Mouse (Mus musculus): ENCODE results near the gene Dscam.

Gene Dscam

GRCm38 (mm10) chr16:97017171-97017738 is 153.3 kb downstream of the Dscam start:
- no peak for DNase-seq (ENCODE audit: low spot score in 2 of 2)

DNA sequence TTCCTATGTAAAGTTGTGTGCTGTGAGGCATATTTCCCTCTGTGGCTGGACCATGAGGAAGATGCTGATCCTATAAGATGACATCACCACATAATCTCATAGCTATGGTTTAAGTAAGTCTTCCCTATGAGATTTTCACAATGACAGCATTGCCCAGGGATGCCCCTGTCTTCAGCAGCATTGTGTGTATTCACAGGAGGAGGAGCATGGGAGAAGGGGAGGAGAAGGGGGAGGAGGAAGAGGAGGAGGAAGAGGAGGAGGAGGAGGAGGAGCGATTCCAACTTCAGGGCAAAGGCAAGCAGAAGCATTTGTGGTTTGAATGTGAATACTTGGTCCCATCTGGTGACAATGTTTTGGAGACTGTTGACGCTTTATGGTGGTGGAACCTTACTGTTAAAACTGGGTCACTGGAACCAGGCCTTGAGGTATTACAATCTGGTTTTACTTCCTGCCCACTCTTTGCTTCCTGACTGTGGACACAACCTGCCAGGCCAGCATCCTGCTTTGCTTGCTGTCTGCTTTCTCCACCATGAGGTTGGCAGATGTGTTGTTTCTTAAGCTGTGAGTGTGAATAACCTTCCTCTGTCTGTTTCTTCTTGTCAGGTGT is 154.2 kb downstream of the Dscam start:
- DNase-seq (ENCODE audit: low spot score in 2 of 2): no peak

DNA sequence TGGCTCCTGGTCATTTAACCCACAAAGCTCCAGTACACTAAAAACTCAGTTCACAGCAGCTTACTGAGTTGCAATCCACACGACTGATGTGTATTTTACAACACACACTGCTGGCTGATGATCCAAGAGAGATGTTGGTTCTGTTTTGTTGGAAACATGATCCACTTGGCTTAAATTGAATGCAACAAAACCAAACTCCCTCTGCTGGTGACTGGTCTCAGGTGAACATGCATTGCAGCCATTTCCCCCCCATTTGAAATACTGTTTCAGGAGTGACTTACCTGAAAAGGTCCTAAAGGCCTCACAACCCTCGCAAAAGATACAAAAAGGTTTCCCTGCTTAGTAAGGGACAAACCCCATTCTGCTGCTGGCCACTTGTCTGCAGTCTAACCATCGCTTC is 156.2 kb downstream of the Dscam start:
- DNase-seq (ENCODE audit: low spot score in 2 of 2): no peak

DNA sequence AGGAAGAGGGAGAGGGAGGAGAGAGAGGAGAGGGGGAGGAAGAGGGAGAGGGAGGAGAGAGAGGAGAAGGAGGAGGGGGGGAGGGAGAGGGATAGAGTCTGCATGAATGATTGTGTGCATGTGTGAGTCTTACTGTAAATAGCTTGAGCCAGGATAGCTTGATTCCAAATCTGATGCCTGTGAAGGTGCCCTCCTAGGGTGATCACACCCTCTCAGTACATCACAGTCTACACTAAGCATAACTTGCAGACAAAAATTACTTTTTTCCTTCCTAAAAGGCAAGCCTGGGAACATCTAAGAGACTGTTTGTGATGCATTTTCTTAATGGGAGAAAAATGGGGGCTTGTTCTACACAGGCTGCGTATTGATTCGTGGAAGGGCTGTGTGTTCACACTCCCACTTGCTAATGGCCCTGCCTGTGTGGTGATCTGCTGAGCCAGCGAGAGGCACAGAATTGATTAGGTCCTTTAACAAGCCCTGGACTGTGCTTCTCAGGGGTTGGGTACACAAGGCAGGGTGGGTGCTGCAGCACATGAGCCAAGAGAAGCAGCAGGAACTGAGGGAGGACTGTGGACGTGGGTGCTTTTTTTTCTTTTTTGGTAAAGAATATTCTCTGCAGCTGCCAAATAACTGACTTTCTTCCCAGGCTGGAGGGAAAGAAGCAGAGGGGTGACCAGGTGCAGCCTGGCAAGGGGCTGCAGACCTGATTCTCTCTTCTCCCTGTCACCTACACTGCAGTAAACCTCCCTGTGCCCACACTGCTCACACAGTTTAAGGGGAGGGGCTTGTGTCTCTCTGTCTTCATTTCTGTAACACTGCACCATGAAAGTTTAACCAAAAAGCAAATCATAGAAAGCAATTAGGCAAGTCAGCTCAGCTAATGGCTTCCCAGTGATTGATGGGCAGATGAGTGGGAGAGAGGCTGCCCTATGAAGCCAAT is 161.2 kb downstream of the Dscam start:
- no peak for DNase-seq (ENCODE audit: low spot score in 2 of 2)

GRCm38 (mm10) chr16:97007892-97008527 is 162.5 kb downstream of the Dscam start:
- no peak for DNase-seq (ENCODE audit: low spot score in 2 of 2)

DNA sequence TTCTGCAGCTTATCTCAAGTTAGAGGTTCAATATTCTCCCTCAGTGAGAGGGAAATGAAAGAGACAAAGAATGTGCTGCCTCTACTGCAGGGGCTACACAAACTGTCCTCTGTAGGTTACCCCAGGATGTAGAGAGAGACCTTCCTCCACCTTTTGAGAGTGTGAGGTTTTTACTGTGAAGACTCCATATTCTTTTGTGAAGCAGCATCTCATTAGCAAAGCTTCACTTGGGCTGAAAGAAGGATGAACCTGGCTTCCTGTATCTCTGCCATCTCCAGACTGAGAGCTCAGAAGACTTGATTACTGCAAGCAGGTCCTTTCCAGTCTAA is 163.7 kb downstream of the Dscam start:
- no peak for DNase-seq (ENCODE audit: low spot score in 2 of 2)

DNA sequence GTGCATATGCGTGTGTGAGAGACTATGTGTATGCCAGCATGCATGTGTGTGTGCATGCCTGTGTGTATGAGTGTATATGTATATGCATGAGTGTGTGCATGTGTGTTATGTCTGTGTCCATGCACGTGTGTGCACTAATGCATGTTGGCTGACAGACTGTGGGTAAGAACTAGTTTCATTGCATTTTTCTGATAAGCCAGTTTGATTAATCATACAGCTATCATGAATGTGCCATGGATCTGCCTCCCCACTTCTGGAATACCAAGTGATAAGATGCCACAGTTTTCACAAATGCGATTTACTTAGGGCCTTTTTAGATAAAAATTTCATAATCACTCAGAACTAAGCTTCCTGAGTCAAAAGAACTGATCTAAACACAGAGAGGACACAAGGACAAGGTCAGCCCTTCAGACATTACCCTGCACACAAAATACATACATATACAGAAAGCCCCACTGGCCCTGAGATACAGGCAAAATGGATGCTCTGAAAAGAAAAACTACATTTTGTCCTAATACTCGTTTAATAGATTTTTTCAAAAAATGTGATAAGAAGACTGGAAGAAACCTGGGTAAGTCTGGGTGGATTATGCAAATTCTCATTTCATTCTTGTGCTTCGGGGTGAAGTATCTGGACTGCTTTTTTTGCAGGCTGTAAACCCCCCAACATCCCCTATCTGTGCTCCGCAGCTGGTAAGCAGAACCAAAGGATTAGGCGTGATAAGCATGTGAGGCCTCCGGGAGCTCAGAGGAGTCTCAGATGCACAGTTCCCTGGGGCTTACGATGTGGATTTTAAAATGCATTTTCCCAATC is 164.3 kb downstream of the Dscam start:
- DNase-seq (ENCODE audit: low spot score in 2 of 2): no peak

DNA sequence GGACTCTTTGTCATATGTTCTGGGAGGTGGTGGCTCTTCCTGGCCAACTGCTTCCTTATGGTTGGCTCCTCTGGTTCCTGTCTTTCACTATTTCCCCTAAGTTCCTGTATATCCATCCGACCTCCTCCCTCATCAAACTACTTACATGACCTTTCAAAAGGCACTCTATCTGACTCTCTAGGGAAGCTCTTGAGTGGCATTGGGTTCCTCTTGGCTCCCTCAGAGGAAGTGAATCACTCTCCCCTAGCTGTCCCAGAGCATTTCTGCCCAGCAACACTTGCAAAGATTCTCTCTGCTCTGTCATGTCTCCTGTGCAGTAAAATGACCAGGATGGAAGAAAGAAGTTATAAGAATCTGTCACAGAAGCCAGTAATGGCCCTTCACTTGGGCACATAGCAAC is 166.6 kb downstream of the Dscam start:
- DNase-seq (ENCODE audit: low spot score in 2 of 2): no peak

- no peak for DNase-seq (ENCODE audit: low spot score in 2 of 2)
Observed at GRCm38 (mm10) chr16:97002837-97003236, 167.7 kb downstream of the Dscam start.

DNA sequence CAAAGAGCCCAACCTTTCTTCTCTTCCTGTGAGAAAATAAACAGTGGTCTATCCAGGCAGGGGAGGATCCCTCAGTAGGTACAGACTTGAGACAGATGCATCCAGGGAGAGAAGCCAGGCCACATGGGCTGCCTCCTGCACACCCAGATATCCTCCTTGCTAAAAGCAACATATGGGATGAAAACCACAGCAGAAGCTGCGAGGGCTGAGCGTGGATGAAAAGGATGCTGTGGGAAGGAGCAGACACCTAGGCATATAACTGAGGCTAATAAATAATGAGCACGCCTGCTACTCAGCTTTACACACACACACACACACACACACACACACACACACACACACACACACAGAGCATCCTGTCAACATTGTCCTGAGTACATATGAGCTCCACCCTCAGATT is 168.4 kb downstream of the Dscam start:
- DNase-seq (ENCODE audit: low spot score in 2 of 2): no peak

GRCm38 (mm10) chr16:96996854-96997253 is 173.7 kb downstream of the Dscam start:
- peak in 1 of 2 experiments; percentile 21 for DNase-seq (ENCODE audit: low spot score in 2 of 2)

DNA sequence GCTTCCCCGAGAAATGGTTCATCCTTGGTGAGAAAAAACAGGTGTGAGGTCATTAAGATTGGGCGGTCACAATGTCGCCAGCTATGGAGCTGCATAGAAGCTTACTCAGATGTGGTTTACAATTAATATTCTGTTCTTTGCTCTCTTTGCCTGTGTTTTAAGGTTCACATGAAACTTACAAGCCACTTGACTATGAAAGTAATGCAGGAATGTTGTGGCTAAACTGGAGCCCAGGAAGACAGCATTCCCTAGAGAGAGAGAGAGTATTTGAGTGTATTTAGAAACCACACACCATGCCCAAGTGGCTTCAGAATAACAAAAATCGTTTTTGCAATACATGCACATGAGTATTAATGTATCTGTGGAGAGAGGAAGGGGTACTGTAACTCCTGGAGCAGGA is 174.7 kb downstream of the Dscam start:
- no peak for DNase-seq (ENCODE audit: low spot score in 2 of 2)

DNA sequence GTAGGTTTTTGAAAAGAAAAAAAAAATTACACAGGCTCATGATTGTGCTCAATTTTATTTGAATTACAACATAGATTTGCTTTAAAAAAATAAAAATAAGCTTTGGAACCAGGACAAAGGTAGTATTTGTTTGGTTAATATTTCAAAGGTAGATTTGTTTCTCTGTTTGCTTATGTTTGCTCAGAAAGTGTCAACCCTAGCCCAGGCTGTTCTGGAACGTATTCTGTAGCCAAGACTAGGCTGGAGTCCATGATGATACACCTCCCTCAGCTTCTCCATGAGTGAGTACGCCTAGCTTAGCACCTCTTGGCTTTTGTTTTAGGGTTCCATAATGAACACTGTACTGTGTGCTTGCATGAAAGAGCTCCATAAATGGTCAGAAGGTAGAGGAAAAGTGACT is 183.2 kb downstream of the Dscam start:
- no peak for DNase-seq (ENCODE audit: low spot score in 2 of 2)

DNA sequence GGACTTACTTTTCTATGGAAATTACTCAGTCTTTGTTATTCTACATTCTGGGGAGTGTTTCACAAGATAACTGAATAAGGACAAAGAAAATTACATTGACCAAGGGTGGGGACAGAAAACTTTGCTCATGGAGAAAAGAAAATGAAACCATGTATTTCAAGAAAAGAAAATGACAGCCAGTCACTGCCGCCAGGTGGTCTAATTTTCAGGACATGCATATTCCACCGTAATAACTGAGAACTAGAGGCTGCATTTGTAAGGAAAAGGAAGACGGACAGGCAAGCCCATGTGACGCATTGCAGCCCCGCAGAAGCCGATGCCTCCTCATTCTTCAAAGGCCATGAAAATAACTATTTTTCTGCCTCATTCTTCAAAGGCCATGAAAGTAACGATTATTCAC is 197.3 kb downstream of the Dscam start:
- DNase-seq (ENCODE audit: low spot score in 2 of 2): no peak

- DNase-seq (ENCODE audit: low spot score in 2 of 2): no peak
Observed at GRCm38 (mm10) chr16:96971768-96972167, 198.8 kb downstream of the Dscam start.

DNA sequence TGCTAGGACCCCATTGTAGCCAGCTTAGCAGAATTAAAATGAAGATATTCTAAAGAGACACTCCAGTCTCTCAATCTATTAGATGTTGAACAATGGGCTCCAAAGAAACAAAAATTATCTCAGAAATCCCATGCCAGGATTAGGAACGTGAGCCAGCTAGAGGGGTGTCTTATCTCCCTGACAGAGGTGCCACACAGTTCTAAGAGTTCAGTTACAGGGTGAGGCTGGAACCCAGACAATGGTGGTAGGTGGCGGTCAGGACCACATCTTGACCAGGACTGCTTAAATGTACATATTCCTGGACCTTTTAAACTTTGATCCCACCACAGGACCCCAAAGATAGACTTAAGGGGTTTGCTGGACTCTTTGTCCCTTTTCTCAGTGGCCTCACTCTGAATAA is 200.1 kb downstream of the Dscam start:
- no peak for DNase-seq (ENCODE audit: low spot score in 2 of 2)

- DNase-seq (ENCODE audit: low spot score in 2 of 2): no peak
Observed at GRCm38 (mm10) chr16:96969643-96970042, 200.9 kb downstream of the Dscam start.

GRCm38 (mm10) chr16:96968885-96969480 is 201.6 kb downstream of the Dscam start:
- no peak for DNase-seq (ENCODE audit: low spot score in 2 of 2)

DNA sequence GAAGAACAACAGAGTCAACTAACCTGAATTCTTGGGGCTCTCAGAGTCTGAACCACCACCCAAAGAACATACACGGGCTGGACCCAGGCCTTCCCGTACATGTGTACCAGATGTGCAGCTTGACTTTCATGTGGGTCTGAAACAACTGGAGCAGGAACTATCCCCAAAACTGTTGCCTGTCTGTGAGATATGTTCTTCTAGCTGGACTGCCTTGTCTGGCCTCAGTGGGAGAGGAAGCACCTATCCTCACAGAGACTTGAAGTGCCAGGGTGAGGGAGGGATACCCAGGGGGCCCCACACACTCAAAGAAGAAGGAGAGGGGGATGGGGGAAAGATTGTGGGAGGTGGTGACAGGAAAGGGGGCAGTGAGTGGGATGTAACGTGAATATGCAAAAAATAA is 210.9 kb downstream of the Dscam start:
- no peak for DNase-seq (ENCODE audit: low spot score in 2 of 2)

- no peak for DNase-seq (ENCODE audit: low spot score in 2 of 2)
Observed at GRCm38 (mm10) chr16:96945468-96946302, 224.9 kb downstream of the Dscam start.

Measured in urinary bladder, postnatal 4 days (tissue).